Mouse (Mus musculus) C2C12 (cell line): ENCODE results near the gene Trip11.

Experiments used
- CEBPB ChIP-seq: IDR thresholded peaks from one replicate; pipeline ENCODE4 v1.6.1; 2011; ENCODE audit warnings: low read depth, mild to moderate bottlenecking, control low read depth, moderate library complexity
- CTCF ChIP-seq: IDR thresholded peaks from one replicate; pipeline ENCODE4 v1.5.1; 2011; ENCODE audit not compliant: control insufficient read depth, insufficient read depth, insufficient read length
- FOSL1 ChIP-seq: IDR thresholded peaks from one replicate; pipeline ENCODE4 v1.8.0; 2011; ENCODE audit warnings: mild to moderate bottlenecking, low read length; ENCODE audit not compliant: poor library complexity, insufficient read depth, severe bottlenecking
- MAX ChIP-seq: IDR thresholded peaks from one replicate; pipeline ENCODE4 v1.6.1; 2011; ENCODE audit warnings: mild to moderate bottlenecking, control low read depth
- MYOD1 ChIP-seq: IDR thresholded peaks from one replicate; pipeline ENCODE4 v1.6.1; 2011; ENCODE audit warnings: low read depth; ENCODE audit not compliant: control insufficient read depth, insufficient read length
- MYOG ChIP-seq: IDR thresholded peaks from one replicate; pipeline ENCODE4 v1.6.1; 2011; ENCODE audit not compliant: control insufficient read depth, insufficient read length; ENCODE audit errors: extremely low read depth
- USF1 ChIP-seq: IDR thresholded peaks from one replicate; pipeline ENCODE4 v1.6.1; 2011; ENCODE audit warnings: low read depth, mild to moderate bottlenecking, control low read depth, moderate library complexity

DNA sequence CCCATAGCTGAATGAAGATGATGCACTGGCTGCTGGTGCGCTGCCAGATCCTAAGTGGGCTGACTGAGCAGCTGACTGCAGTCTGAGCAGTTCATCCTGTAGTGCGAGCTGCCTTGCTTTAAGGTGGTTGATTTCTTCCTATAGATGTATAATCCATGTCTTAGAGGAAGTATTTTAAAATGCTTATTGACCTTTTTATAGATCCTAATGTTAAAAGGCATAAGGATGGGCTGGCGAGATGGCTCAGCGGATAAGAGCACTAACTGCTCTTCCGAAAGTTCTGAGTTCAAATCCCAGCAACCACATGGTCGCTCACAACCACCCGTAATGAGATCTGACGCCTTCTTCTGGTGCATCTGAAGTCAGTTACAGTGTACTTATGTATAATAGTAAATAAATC lies 14.1 kb downstream of the Trip11 start:
- TF ChIP-seq CTCF = no peak
- no peak for TF ChIP-seq MYOD1
- no peak for TF ChIP-seq USF1
- TF ChIP-seq MAX = no peak
- TF ChIP-seq MYOG = no peak
- TF ChIP-seq CEBPB = no peak
- TF ChIP-seq FOSL1 = no peak
